Mouse (Mus musculus) liver, postnatal 0 days (tissue): ENCODE results near the gene Igfals.

Experiments
- CTCF ChIP-seq: sonication (generic); IDR thresholded peaks from 2 replicates; pipeline ENCODE4 v1.5.1; 2016; ENCODE audit warnings: antibody characterized with exemption, low read depth
- EP300 ChIP-seq: IDR thresholded peaks from 2 replicates; pipeline ENCODE4 v1.6.1; 2016; ENCODE audit warnings: antibody characterized with exemption, low read depth, mild to moderate bottlenecking

DNA sequence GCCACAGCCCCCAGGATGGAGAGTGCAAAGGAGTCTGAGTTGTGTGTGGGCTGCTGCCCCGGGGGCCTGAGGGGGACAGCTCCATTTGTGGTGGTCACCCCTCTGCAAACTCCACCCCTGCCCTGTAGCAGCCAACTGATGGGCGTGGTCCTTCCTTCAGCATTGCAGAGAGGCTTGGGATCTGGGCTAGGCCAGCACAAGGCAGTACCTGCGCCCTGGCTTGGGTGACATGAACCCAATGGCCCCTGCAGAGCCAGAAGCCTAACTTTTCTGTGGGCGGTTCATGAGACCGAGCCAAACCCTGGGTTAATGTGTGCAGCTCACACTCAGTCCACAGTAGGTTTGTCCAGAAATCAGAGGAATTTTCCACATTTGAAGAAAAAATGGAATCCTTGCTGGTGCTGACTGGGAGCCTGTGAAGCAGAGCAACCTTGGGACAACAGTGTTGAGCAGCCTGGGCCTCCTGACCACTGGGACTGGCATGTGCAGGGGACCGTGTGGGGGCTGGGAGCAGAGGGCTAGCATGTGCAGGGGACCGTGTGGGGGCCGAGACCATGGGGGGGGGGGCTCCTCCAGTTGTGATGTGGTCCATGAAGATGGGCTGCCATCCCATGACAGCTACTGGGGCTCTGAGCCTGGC is 7.8 kb upstream of the Igfals start:
- TF ChIP-seq CTCF, result no peak
- no peak for TF ChIP-seq EP300
